Mouse (Mus musculus) left cerebral cortex, adult 2 months (tissue): ENCODE data around the gene Rasd2. TPM values are rescaled to one million over a fixed set of nuclear protein-coding genes. Genes with fewer than 3 reads are reported as not detected.

Experiments used
- DNase-seq, 2 experiments: peaks; one replicate each; pipeline ENCODE4 v3.0.0; 2021 to 2022; ENCODE audit warnings: low spot score in 2 of 2, mixed read lengths in 1 of 2; ENCODE audit errors: extremely low spot score in 1 of 2
- H3K27ac ChIP-seq: fragments of 200-600 bp; 2 replicates; pipeline ENCODE4 v1.8.1; 2022
- H3K4me3 ChIP-seq: fragments of 200-600 bp; 2 replicates; pipeline ENCODE4 v1.8.1; 2022
- CTCF ChIP-seq: fragments of 200-600 bp; IDR thresholded peaks from 2 replicates; pipeline ENCODE4 v1.8.1; 2022; ENCODE audit warnings: antibody characterized with exemption, mild to moderate bottlenecking, moderate library complexity
- intact Hi-C: fragments of 180-260 bp; cut with DNase I; formaldehyde crosslinking; loops from one replicate; pipeline ENCODE4 v1.15.1; 2025
- total RNA-seq, 2 experiments: library from RNA; stranded (reverse); gene quantifications; 2 replicates each; pipeline ENCODE4 v1.2.3; 2021

Rasd2 gene
- total RNA-seq, 2 experiments from 2014 or later = 77.7 to 100 TPM

DNA sequence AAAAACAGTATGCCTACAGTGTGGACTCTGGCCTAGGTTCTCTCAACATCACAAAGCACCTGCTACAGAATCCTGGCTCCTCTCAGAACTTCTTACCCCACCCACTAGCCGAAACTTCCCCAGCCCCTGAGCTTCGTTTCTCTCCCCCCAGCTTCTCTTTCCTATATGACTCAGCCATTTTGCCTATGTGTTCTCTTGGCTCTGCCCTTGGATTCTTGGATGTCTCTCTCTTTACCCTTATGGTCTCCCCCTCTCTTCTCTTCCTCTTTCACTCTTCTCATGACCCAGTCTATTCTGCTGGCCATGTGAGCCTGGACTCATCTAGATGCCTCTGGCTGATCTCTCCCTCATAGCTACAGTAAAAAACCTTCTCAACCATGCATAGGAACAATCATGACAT lies 13.0 kb downstream of the Rasd2 start:
- H3K4me3 ChIP-seq = no peak overlapping the region
- DNase-seq = no peak
- no peak overlapping the region for H3K27ac ChIP-seq
- no peak for TF ChIP-seq CTCF
- intact Hi-C loops = no loop called here

GRCm38 (mm10) chr8:75233915-75234554 lies 20.3 kb downstream of the Rasd2 start:
- peak in 1 of 2 experiments; percentile 22 for DNase-seq
- intact Hi-C loops = loop anchor here (1.0 kb wide), 2 partner anchors 102 to 163 kb away; no protein-coding TSS in a partner anchor
- peak; percentile 79 for TF ChIP-seq CTCF
- no peak overlapping the region for H3K27ac ChIP-seq
- H3K4me3 ChIP-seq = no peak overlapping the region

- intact Hi-C loops = no loop called here
- no peak overlapping the region for H3K4me3 ChIP-seq
- TF ChIP-seq CTCF = no peak
- no peak for DNase-seq
- no peak overlapping the region for H3K27ac ChIP-seq
Measured at GRCm38 (mm10) chr8:75247331-75247730, 33.6 kb downstream of the Rasd2 start.

- intact Hi-C loops = no loop called here
- DNase-seq = no peak
- Histone ChIP-seq H3K27ac (no peak overlapping the region), H3K4me3 (no peak overlapping the region)
- TF ChIP-seq CTCF = no peak
Measured at GRCm38 (mm10) chr8:75249186-75249585, 35.4 kb downstream of the Rasd2 start.

DNA sequence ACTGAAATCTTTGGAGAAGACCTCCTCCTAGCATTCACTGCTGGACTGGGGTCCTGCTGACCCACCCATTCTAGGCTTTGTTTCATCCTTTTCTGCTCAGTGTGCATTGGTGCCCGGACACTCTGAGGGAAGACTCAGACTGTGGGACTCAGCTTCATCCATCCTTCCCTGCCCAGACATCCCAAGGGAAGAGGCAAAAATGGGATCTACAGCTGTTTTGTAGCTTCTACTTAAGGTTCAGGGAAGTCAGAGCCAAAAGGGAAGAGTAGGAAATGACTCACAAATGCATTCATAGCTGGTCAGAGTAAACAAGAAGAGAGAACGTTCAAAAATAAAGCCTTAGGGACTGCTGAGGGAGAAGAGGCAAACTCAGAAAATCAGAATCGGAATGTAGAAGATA lies 40.3 kb downstream of the Rasd2 start:
- Histone ChIP-seq H3K4me3 (no peak overlapping the region), H3K27ac (no peak overlapping the region)
- no peak for TF ChIP-seq CTCF
- intact Hi-C loops = no loop called here
- no peak for DNase-seq

GRCm38 (mm10) chr8:75255635-75256034 lies 41.9 kb downstream of the Rasd2 start:
- Histone ChIP-seq H3K27ac (no peak overlapping the region), H3K4me3 (no peak overlapping the region)
- intact Hi-C loops = no loop called here
- no peak for DNase-seq
- no peak for TF ChIP-seq CTCF

- TF ChIP-seq CTCF = peak; percentile 72
- DNase-seq = no peak
- intact Hi-C loops = loop anchor here (1.0 to 5.0 kb wide), 2 partner anchors 140 to 200 kb away; no protein-coding TSS in a partner anchor
- H3K27ac ChIP-seq = no peak overlapping the region
- no peak overlapping the region for H3K4me3 ChIP-seq
Measured at GRCm38 (mm10) chr8:75272166-75272565, 58.4 kb downstream of the Rasd2 start.

Other genes starting within 250 kb of the Rasd2 start
- gene Hmgxb4, start 220.6 kb upstream of the Rasd2 start, total RNA-seq = 10 to 100 TPM; 24.5 to 28.9 TPM
- gene Tom1, start 180.2 kb upstream of the Rasd2 start, total RNA-seq = 10 to 100 TPM; 31.4 to 42.2 TPM
- gene Hmox1, start 120.3 kb upstream of the Rasd2 start, total RNA-seq = 1 to 10 TPM; 3.9 to 5.2 TPM
- gene Mcm5, start 104.4 kb upstream of the Rasd2 start, total RNA-seq = 1 to 10 TPM; 7.4 to 7.6 TPM
- under 1 TPM in 1 of 2 experiments, not detected in 1; 0.34 TPM for gene Gm10358, start 192.6 kb downstream of the Rasd2 start, total RNA-seq
- under 1 TPM; 0.38 to 0.56 TPM for gene Iqcm, start 234.8 kb downstream of the Rasd2 start, total RNA-seq